Mouse (Mus musculus): ENCODE data around the gene Soga3.

GRCm38 (mm10) chr10:29147641-29147990 is 4.0 kb downstream of the Soga3 start:
- TF ChIP-seq CTCF (IDR thresholded peaks at IDR 0.05; ENCODE audit: insufficient read depth, low read depth, low read length) = no peak
- TF ChIP-seq POLR2A (IDR thresholded peaks at IDR 0.05; ENCODE audit: insufficient read depth, low read depth, low read length) = no peak
